ENCODE assay signal across 21 mouse cellular contexts in genomic region chr9:101100163-101100562, GRCm38 (mm10).
"Had no signal": no experiment of that assay in that cellular context is flagged by ENCODE, and none has a peak within 500 bp of the region (broad histone marks: within the 10 kb centered on the region; RNA-seq: fewer than 3 reads in every experiment).

No protein-coding gene starts in this region.

- DNase-seq: gastrocnemius, postnatal 10 days; gastrocnemius, postnatal 25 days; heart, adult 2 months; heart, postnatal 10 days; heart, postnatal 4 days; kidney, adult 18-20 months; kidney, adult 8-10 months; kidney, postnatal 10 days; kidney, postnatal 25 days; kidney, postnatal 4 days; liver had no signal

- H3K9me3 ChIP-seq: intestine, embryonic 15.5 days; limb, embryonic 10.5 days had no signal

- H3K27ac ChIP-seq: heart, adult 2 months; hindbrain, embryonic 10.5 days; hindbrain, embryonic 12.5 days; hindbrain, embryonic 14.5 days; intestine, embryonic 15.5 days; layer of hippocampus, adult 2 months; left cerebral cortex, adult 2 months; limb, embryonic 10.5 days; limb, embryonic 12.5 days had no signal

- ATAC-seq: hindbrain, embryonic 16.5 days; intestine, postnatal 0 days had no signal

- H3K9ac ChIP-seq: hindbrain, embryonic 12.5 days; hindbrain, embryonic 14.5 days; intestine, embryonic 15.5 days; limb, embryonic 12.5 days had no signal

- H3K27me3 ChIP-seq: hindbrain, embryonic 12.5 days; intestine, embryonic 15.5 days; limb, embryonic 12.5 days had no signal

- H3K4me1 ChIP-seq: hindbrain, embryonic 10.5 days; hindbrain, embryonic 12.5 days; limb, embryonic 10.5 days had no signal

- H3K4me3 ChIP-seq: heart, adult 2 months; hindbrain, embryonic 10.5 days; hindbrain, embryonic 12.5 days; intestine, embryonic 15.5 days; layer of hippocampus, adult 2 months; left cerebral cortex, adult 2 months; limb, embryonic 10.5 days; limb, embryonic 12.5 days had no signal
